Mouse (Mus musculus) hindbrain, embryonic 10.5 days (tissue): ENCODE data around the gene Olfr889. TPM values are rescaled to one million over a fixed set of nuclear protein-coding genes. Genes with fewer than 3 reads are reported as not detected.
"Not testable (repeated sequence)": the region's sequence is repeated elsewhere in the genome, so short reads cannot be mapped to it uniquely, and the experiment has no call there.

ENCODE experiments used
- DNase-seq: peaks from one replicate; pipeline ENCODE4 v3.0.0-alpha.2; 2017; ENCODE audit warnings: low spot score
- H3K27ac ChIP-seq: fragments of 300-500 bp; sonication (generic); 2 replicates; pipeline ENCODE4 v1.5.1; 2016; ENCODE audit warnings: mild to moderate bottlenecking, moderate library complexity
- H3K27me3 ChIP-seq: fragments of 300-500 bp; sonication (generic); 2 replicates; pipeline ENCODE4 v1.6.1; 2016; ENCODE audit warnings: mild to moderate bottlenecking; ENCODE audit not compliant: poor library complexity, insufficient read depth, severe bottlenecking
- H3K36me3 ChIP-seq: fragments of 300-500 bp; sonication (generic); 2 replicates; pipeline ENCODE4 v1.6.1; 2016; ENCODE audit warnings: mild to moderate bottlenecking, moderate library complexity
- H3K4me1 ChIP-seq: fragments of 300-500 bp; sonication (generic); replicated peaks from 2 replicates; pipeline ENCODE4 v1.6.1; 2016; ENCODE audit warnings: mild to moderate bottlenecking
- H3K4me3 ChIP-seq: fragments of 300-500 bp; sonication (generic); 2 replicates; pipeline ENCODE4 v1.5.1; 2016; ENCODE audit warnings: mild to moderate bottlenecking, moderate library complexity
- H3K9me3 ChIP-seq: fragments of 300-500 bp; sonication (generic); 2 replicates; pipeline ENCODE4 v1.6.1; 2016; ENCODE audit warnings: mild to moderate bottlenecking, moderate library complexity
- WGBS: fragments of 180-500 bp; shearing (Covaris S2); methylation state at CpG from one replicate; pipeline ENCODE4 v1.1.7; 2016; 5-methylcytosine and 5-hydroxymethylcytosine counted together
- polyA plus RNA-seq: library from polyadenylated mRNA; unstranded; fragments of >200 nt; fragmentation: Nextera tagmentation; extraction: Ambion mirVana; gene quantifications from 2 replicates; pipeline ENCODE4 v1.2.1, GENCODE M21; 2016

The Olfr889 gene
- 0.10 and 0.21 TPM in 2 replicates for polyA plus RNA-seq

DNA sequence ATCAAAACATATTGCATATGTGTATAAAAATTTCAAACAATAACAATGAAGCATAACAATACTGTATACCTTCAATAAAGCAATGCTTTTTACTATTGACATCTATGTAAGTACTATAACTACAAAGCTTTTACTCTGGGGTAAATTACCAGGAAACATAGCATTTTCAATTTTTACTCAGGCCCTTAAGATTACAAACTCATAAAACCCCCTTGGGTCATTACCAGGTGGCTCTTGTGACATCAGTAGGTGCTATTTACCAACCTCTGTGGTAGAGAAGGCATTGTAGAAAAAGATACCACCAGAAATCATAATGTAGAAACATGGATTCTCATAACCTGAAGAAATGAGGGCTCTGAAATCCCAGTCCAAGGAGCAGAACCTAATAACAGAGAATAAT is at the start of gene Olfr889:
Olfr889 (plus strand) TSS at position 301 of the 400 bp plus-strand sequence.
- Histone ChIP-seq H3K4me1 (no peaks in the 10 kb centered on the region), H3K4me3 (no peak within 1 kb of the TSS), H3K36me3 (no peaks in the 10 kb centered on the region), H3K27ac (no peak within 1 kb of the TSS), H3K9me3 (no peaks in the 10 kb centered on the region), H3K27me3 (no peaks in the 10 kb centered on the region)
- DNase-seq: no peak

DNA sequence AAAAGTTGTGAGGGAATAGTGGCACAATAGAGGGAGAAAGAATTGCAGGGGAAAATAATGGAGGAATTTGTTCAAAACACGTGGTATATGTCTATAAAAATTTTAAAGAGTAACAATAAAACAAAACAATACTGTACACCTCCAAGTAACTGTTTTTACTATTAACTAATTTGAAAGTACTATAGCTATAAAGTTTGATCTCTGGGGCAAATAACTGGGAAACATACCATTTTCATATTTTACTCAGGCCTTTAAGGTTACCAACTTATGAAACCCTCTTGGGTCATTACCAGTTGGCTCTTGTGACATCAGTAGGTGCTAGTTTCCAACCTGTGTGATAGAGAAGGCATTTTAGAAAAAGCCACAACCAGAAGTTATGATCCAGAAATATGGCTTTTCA is 31.2 kb upstream of the Olfr889 start, which contains the start of gene Olfr887:
Olfr887 (plus strand) TSS at position 301 of the 400 bp plus-strand sequence.
- H3K4me3 ChIP-seq: no peak within 1 kb of the TSS
- 88% methylated on average over 1 of the region's 1 CpGs for WGBS
- H3K36me3 ChIP-seq: no peaks in the 10 kb centered on the region
- no peaks in the 10 kb centered on the region for H3K27me3 ChIP-seq
- H3K9me3 ChIP-seq: no peaks in the 10 kb centered on the region
- no peak within 1 kb of the TSS for H3K27ac ChIP-seq
- DNase-seq: no peak
- no peaks in the 10 kb centered on the region for H3K4me1 ChIP-seq

DNA sequence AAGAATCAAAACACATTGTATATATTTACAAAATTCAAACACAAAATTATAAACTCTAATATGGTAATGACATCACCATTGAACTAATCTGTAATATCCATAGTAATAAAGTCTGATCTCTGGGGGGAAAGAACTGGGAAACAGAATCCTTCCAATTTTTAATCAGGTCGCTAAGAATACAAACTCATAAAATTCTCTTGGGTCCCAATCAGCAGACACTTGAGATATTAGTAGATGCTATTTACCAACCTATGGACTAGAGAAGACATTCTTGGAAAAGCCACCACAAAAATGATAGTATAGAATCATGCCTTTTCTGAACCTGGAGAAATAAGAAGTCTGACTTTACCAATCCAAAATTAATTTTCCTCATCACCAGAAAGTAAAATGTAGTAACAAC is 7.2 kb upstream of the Olfr889 start, which contains the start of gene Olfr888:
Olfr888 (plus strand) TSS at position 301 of the 400 bp plus-strand sequence.
- H3K27me3 ChIP-seq: no peaks in the 10 kb centered on the region
- no peaks in the 10 kb centered on the region for H3K9me3 ChIP-seq
- no peak within 1 kb of the TSS for H3K4me3 ChIP-seq
- no peaks in the 10 kb centered on the region for H3K36me3 ChIP-seq
- DNase-seq: no peak
- H3K4me1 ChIP-seq: no peaks in the 10 kb centered on the region
- no peak within 1 kb of the TSS for H3K27ac ChIP-seq
- 87% methylated on average over 1 of the region's 1 CpGs for WGBS

DNA sequence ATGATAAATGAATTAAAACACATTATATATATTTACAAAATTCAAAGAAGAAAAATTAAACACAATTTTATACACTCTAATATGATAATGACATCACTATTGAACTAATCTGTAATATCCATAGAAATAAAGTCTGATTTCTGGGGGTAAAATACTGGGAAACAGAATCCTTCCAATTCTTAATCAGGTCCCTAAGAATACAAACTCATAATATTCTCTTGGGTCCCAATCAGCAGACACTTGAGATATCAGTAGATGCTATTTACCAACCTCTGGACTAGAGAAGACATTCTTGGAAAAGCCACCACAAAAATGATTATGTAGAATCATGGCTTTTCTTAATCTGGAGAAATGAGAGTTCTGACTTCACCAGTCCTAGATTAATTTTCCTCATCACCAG is 27.2 kb downstream of the Olfr889 start, which contains the start of gene Olfr890:
Olfr890 (plus strand) TSS at position 301 of the 400 bp plus-strand sequence.
- Histone ChIP-seq H3K9me3 (no peaks in the 10 kb centered on the region), H3K27me3 (no peaks in the 10 kb centered on the region), H3K27ac (no peak within 1 kb of the TSS), H3K4me3 (no peak within 1 kb of the TSS), H3K36me3 (no peaks in the 10 kb centered on the region), H3K4me1 (no peaks in the 10 kb centered on the region)
- DNase-seq: no peak

DNA sequence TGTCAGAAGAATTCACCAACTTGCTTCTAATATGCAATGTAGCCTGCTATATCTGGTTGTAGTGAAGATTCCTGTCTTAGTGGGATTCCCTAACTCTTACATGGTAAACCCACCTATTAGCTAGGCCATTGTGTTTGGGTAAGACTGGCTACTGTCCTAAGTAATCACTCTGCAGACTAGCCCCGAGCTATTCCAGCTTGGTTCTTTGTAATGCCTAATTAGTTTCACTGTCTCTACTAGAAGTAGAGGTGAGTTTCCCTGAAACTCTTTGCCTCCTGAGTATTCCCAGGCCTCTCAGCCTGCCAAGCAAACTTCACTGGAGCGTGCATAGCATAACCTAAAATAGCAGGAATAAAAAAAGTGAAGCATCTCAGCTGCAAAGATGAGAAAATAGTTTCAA is 53.3 kb downstream of the Olfr889 start:
- not testable (repeated sequence) for H3K27ac ChIP-seq, DNase-seq, H3K27me3 ChIP-seq, H3K4me3 ChIP-seq, H3K9me3 ChIP-seq, H3K4me1 ChIP-seq, H3K36me3 ChIP-seq
- WGBS: 61% methylated on average over 2 of the region's 2 CpGs

Other genes starting within 250 kb of the Olfr889 start
- not detected in 2 replicates for gene Olfr145, start 218.5 kb upstream of the Olfr889 start, polyA plus RNA-seq
- not detected in 2 replicates for gene Olfr878, start 197.4 kb upstream of the Olfr889 start, polyA plus RNA-seq
- not detected in 2 replicates for gene Olfr881, start 123.4 kb upstream of the Olfr889 start, polyA plus RNA-seq
- gene Olfr883, start 89.4 kb upstream of the Olfr889 start, polyA plus RNA-seq: not detected in 2 replicates
- gene Olfr884, start 68.6 kb upstream of the Olfr889 start, polyA plus RNA-seq: not detected in 2 replicates
- gene Olfr885, start 53.9 kb upstream of the Olfr889 start, polyA plus RNA-seq: not detected in 2 replicates
- not detected in 2 replicates for gene Olfr887, start 31.1 kb upstream of the Olfr889 start, polyA plus RNA-seq
- not detected in 2 replicates for gene Olfr888, start 7.1 kb upstream of the Olfr889 start, polyA plus RNA-seq
- not detected in 2 replicates for gene Olfr890, start 27.3 kb downstream of the Olfr889 start, polyA plus RNA-seq
- gene Olfr891, start 65.6 kb downstream of the Olfr889 start, polyA plus RNA-seq: not detected in 2 replicates
- gene Olfr893, start 93.2 kb downstream of the Olfr889 start, polyA plus RNA-seq: not detected in 2 replicates
- not detected in 2 replicates for gene Olfr894, start 102.9 kb downstream of the Olfr889 start, polyA plus RNA-seq
- gene Olfr143, start 137.6 kb downstream of the Olfr889 start, polyA plus RNA-seq: not detected in 2 replicates
- not detected in 2 replicates for gene Olfr895, start 152.7 kb downstream of the Olfr889 start, polyA plus RNA-seq
- gene Olfr896-ps1, start 175.9 kb downstream of the Olfr889 start, polyA plus RNA-seq: not detected in 2 replicates
- gene Olfr25, start 213.9 kb downstream of the Olfr889 start, polyA plus RNA-seq: not detected in 2 replicates
- gene Olfr898, start 233.2 kb downstream of the Olfr889 start, polyA plus RNA-seq: not detected in 2 replicates